Mouse (Mus musculus): ENCODE results near the gene Cntn5.

DNA sequence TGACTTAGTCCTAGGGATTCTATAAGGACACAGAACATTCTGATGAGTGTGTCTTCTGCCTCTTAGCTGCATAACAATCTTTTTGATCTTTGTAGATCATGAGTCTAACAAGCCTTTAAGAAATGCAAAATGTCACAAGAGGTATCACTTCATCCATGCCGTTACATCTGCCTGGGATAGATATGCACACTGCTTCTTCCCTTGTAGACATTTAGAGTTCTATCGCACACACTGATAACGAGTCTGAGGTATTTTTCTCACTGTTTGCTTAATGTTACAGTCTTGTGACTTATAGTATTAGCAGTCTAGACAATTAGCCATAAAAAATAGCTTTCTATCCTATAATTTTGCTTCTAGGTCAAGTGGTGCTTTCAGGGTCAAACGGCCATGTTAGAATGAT lies 522.9 kb downstream of the Cntn5 start:
- TF ChIP-seq CTCF (IDR thresholded peaks at IDR 0.05; ENCODE audit: low read depth, low read length), result no peak
- TF ChIP-seq POLR2A (IDR thresholded peaks at IDR 0.05; ENCODE audit: borderline replicate concordance, low read depth, low read length), result no peak

Data from bone marrow macrophage, adult 2 months (primary cell).